Mouse (Mus musculus): ENCODE data around the gene Dusp7. TPM values are rescaled to one million over a fixed set of nuclear protein-coding genes. Genes with fewer than 3 reads are reported as not detected.

Gene Dusp7
- polyA plus RNA-seq, 1 experiment from 2014 or later, result 58.9 TPM

DNA sequence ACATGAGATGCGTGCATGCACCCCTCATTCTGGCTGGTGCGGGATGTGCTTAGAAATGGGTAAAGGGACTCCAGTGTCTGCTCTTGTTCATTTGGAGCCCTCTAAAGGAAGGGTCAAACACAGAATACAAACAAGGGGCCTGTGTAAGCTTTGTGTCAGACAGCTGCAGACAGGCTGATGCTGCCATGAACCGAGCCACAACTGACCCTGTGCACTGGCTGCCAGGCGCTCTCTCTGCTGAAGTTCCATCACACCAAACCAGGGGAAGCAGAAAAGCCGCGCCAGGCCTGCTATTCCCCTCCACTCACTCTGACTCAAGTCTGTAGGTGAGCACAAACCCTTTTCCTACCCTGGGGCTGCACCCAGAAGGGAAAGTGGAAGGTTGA is 29.3 kb upstream of the Dusp7 start:
- 0 out of 2 replicates have a peak, but pooled peaks cover 4% of the 10 kb centered on the region for H3K36me3 ChIP-seq
- peak overlapping the region; percentile 97 for H3K27ac ChIP-seq
- no peak for ATAC-seq (ENCODE audit: insufficient number of reproducible peaks, insufficient read depth, low FRiP score, low TSS enrichment, low read depth)
- H3K9me3 ChIP-seq, result no peaks in the 10 kb centered on the region
- 57% methylated on average over 6 of the region's 6 CpGs for WGBS
- H3K27me3 ChIP-seq, result no peaks in the 10 kb centered on the region
- 0 out of 2 replicates have a peak overlapping the region, but pooled peaks have one; percentile 38 for H3K9ac ChIP-seq (replicated peaks)
- no peak overlapping the region for H3K4me3 ChIP-seq (replicated peaks)
- H3K4me2 ChIP-seq, result 0 out of 2 replicates have a peak overlapping the region, but pooled peaks have one; percentile 13
- peaks cover 65% of the 10 kb centered on the region for H3K4me1 ChIP-seq (replicated peaks)

DNA sequence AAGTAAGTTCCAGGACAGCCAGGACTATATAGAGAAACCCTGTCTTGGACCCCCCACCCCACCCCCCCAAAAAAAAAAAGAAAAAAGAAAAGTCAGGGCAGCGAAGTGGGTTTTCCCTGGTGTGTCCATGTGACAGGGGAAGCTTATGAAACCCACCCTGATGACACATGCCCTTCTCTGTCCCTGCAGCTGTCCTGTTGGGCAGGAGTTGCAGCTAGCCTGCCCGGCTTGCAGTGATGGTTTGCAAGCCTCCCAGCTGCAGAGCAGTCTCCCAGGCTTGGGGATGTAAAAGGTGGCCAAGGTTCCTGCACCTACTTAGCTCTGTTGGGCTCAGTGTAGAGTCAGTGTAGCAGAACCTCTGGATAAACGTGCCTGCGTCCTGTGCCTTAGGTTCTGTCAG is 28.7 kb upstream of the Dusp7 start:
- H3K27ac ChIP-seq, result peak overlapping the region; percentile 97
- H3K9ac ChIP-seq (replicated peaks), result 0 out of 2 replicates have a peak overlapping the region, but pooled peaks have one; percentile 42
- H3K4me3 ChIP-seq (replicated peaks), result no peak overlapping the region
- WGBS, result 71% methylated on average over 4 of the region's 4 CpGs
- no peaks in the 10 kb centered on the region for H3K9me3 ChIP-seq
- H3K27me3 ChIP-seq, result no peaks in the 10 kb centered on the region
- H3K4me2 ChIP-seq, result 0 out of 2 replicates have a peak overlapping the region, but pooled peaks have one; percentile 15
- 0 out of 2 replicates have a peak, but pooled peaks cover 4% of the 10 kb centered on the region for H3K36me3 ChIP-seq
- peaks cover 71% of the 10 kb centered on the region for H3K4me1 ChIP-seq (replicated peaks)
- ATAC-seq (ENCODE audit: insufficient number of reproducible peaks, insufficient read depth, low FRiP score, low TSS enrichment, low read depth), result no peak

GRCm38 (mm10) chr9:106340501-106341312 is 27.7 kb upstream of the Dusp7 start:
- Histone ChIP-seq H3K4me2 (peak overlapping the region; percentile 30; the same call in 1 of the 2 replicates), H3K27me3 (no peaks in the 10 kb centered on the region), H3K9me3 (no peaks in the 10 kb centered on the region), H3K27ac (peak overlapping the region; percentile 97), H3K4me1 (replicated peaks) (peaks cover 81% of the 10 kb centered on the region), H3K36me3 (0 out of 2 replicates have a peak, but pooled peaks cover 4% of the 10 kb centered on the region), H3K4me3 (replicated peaks) (no peak overlapping the region), H3K9ac (replicated peaks) (peak overlapping the region; percentile 42; the same call in 1 of the 2 replicates)
- 10% methylated on average over 13 of the region's 13 CpGs for WGBS
- peak; percentile 24 for ATAC-seq (ENCODE audit: insufficient number of reproducible peaks, insufficient read depth, low FRiP score, low TSS enrichment, low read depth)

DNA sequence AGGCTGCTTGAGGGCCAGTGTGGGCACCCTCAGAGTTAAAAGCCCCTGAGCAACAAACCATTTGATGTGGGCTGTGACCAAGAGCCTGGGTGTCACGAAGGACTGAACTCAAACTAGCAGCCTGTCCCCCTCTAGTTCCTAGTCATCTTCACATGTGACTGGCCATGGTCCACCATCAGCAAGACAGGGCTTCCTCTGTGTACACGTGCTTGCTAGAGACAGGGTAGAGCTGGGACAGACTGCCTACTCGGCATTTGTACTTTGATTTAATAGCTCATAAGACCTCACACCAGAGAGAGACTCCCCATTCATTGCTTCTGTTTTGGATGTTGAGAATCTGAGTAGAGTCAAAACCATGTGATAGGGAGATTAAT is 27.1 kb upstream of the Dusp7 start:
- ATAC-seq (ENCODE audit: insufficient number of reproducible peaks, insufficient read depth, low FRiP score, low TSS enrichment, low read depth), result no peak
- 0 out of 2 replicates have a peak, but pooled peaks cover 4% of the 10 kb centered on the region for H3K36me3 ChIP-seq
- no peaks in the 10 kb centered on the region for H3K9me3 ChIP-seq
- H3K4me1 ChIP-seq (replicated peaks), result peaks cover 87% of the 10 kb centered on the region
- H3K27me3 ChIP-seq, result no peaks in the 10 kb centered on the region
- H3K27ac ChIP-seq, result peak overlapping the region; percentile 97
- peak overlapping the region; percentile 30; the same call in 1 of the 2 replicates for H3K4me2 ChIP-seq
- H3K4me3 ChIP-seq (replicated peaks), result no peak overlapping the region
- H3K9ac ChIP-seq (replicated peaks), result peak overlapping the region; percentile 42; the same call in 1 of the 2 replicates
- 19% methylated on average over 3 of the region's 3 CpGs for WGBS

GRCm38 (mm10) chr9:106342573-106342972 is 25.9 kb upstream of the Dusp7 start:
- H3K27me3 ChIP-seq, result no peaks in the 10 kb centered on the region
- H3K36me3 ChIP-seq, result 0 out of 2 replicates have a peak, but pooled peaks cover 4% of the 10 kb centered on the region
- no peaks in the 10 kb centered on the region for H3K9me3 ChIP-seq
- no peak for ATAC-seq (ENCODE audit: insufficient number of reproducible peaks, insufficient read depth, low FRiP score, low TSS enrichment, low read depth)
- peak overlapping the region; percentile 97 for H3K27ac ChIP-seq
- no peak overlapping the region for H3K9ac ChIP-seq (replicated peaks)
- H3K4me2 ChIP-seq, result no peak overlapping the region
- peaks cover 89% of the 10 kb centered on the region for H3K4me1 ChIP-seq (replicated peaks)
- WGBS, result 93% methylated on average over 9 of the region's 9 CpGs
- no peak overlapping the region for H3K4me3 ChIP-seq (replicated peaks)

GRCm38 (mm10) chr9:106345167-106345566 is 23.3 kb upstream of the Dusp7 start:
- 49% methylated on average over 6 of the region's 6 CpGs for WGBS
- Histone ChIP-seq H3K4me1 (replicated peaks) (peaks cover 89% of the 10 kb centered on the region), H3K9me3 (no peaks in the 10 kb centered on the region), H3K4me3 (replicated peaks) (no peak overlapping the region), H3K4me2 (no peak overlapping the region), H3K9ac (replicated peaks) (no peak overlapping the region; the same call in 1 of the 2 replicates), H3K36me3 (0 out of 2 replicates have a peak, but pooled peaks cover 4% of the 10 kb centered on the region), H3K27me3 (no peaks in the 10 kb centered on the region), H3K27ac (peak overlapping the region; percentile 72)
- no peak for ATAC-seq (ENCODE audit: insufficient number of reproducible peaks, insufficient read depth, low FRiP score, low TSS enrichment, low read depth)

- no peak for ATAC-seq (ENCODE audit: insufficient number of reproducible peaks, insufficient read depth, low FRiP score, low TSS enrichment, low read depth)
- H3K27ac ChIP-seq, result peak overlapping the region; percentile 72
- no peak overlapping the region for H3K4me3 ChIP-seq (replicated peaks)
- WGBS, result 38% methylated on average over 6 of the region's 6 CpGs
- no peaks in the 10 kb centered on the region for H3K9me3 ChIP-seq
- H3K9ac ChIP-seq (replicated peaks), result no peak overlapping the region; the same call in 1 of the 2 replicates
- H3K4me2 ChIP-seq, result no peak overlapping the region
- peaks cover 89% of the 10 kb centered on the region for H3K4me1 ChIP-seq (replicated peaks)
- H3K27me3 ChIP-seq, result no peaks in the 10 kb centered on the region
- H3K36me3 ChIP-seq, result 0 out of 2 replicates have a peak, but pooled peaks cover 4% of the 10 kb centered on the region
Measured at GRCm38 (mm10) chr9:106345630-106346029, 22.8 kb upstream of the Dusp7 start.

DNA sequence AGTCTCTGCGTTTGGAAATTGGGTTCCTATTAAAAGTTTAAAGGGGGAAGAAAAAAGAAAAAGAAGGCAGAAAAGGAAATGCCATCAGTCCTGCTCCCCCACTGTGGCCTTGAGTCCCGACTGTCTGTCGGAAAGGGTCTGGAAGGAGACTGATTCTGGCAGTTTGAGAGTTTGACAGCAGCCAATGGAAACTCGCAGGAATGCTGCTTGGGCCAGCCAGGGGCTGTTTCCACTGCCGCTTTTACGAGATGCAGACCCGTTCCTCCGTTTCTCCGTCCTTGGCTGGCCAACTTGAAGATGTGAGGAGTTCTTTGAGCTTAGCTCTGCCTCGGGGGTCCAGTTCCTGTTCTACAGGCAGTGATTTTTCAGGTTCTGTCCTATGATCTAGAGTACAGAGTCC is 20.2 kb upstream of the Dusp7 start:
- H3K27ac ChIP-seq, result peak overlapping the region; percentile 94
- H3K4me1 ChIP-seq (replicated peaks), result peaks cover 91% of the 10 kb centered on the region
- H3K9ac ChIP-seq (replicated peaks), result no peak overlapping the region
- 0 out of 2 replicates have a peak, but pooled peaks cover 4% of the 10 kb centered on the region for H3K36me3 ChIP-seq
- 0 out of 2 replicates have a peak, but pooled peaks have one; percentile 17 for ATAC-seq (ENCODE audit: insufficient number of reproducible peaks, insufficient read depth, low FRiP score, low TSS enrichment, low read depth)
- no peak overlapping the region for H3K4me3 ChIP-seq (replicated peaks)
- no peaks in the 10 kb centered on the region for H3K27me3 ChIP-seq
- 13% methylated on average over 10 of the region's 10 CpGs for WGBS
- H3K4me2 ChIP-seq, result peak overlapping the region; percentile 25; the same call in 1 of the 2 replicates
- no peaks in the 10 kb centered on the region for H3K9me3 ChIP-seq

GRCm38 (mm10) chr9:106349075-106349474 is 19.4 kb upstream of the Dusp7 start:
- 47% methylated on average over 2 of the region's 2 CpGs for WGBS
- 0 out of 2 replicates have a peak, but pooled peaks have one; percentile 27 for ATAC-seq (ENCODE audit: insufficient number of reproducible peaks, insufficient read depth, low FRiP score, low TSS enrichment, low read depth)
- Histone ChIP-seq H3K4me1 (replicated peaks) (peaks cover 99% of the 10 kb centered on the region), H3K9me3 (no peaks in the 10 kb centered on the region), H3K4me2 (0 out of 2 replicates have a peak overlapping the region, but pooled peaks have one; percentile 25), H3K9ac (replicated peaks) (peak overlapping the region; percentile 46), H3K4me3 (replicated peaks) (no peak overlapping the region), H3K27ac (peak overlapping the region; percentile 94), H3K27me3 (no peaks in the 10 kb centered on the region), H3K36me3 (no peaks in the 10 kb centered on the region)

DNA sequence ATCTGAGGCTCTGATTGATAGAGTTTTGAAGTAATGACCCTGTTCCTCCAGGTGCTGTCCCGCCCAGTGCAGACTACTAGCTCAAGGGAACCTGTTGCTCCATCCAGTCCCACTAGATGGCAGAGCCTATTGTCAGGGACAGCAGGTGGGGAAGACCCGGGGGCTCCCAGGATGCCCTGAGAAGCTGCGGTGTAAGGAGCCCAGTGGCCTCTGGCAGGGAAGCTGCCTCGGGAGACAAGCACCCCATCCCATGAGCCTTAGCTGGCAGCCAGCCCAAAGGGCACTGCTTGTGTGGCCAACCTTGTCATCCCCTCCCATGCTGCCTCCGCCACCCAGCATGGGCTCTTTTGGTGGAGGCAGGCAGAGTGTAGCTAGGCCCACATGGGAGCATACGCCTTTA is 17.3 kb upstream of the Dusp7 start:
- Histone ChIP-seq H3K27ac (peak overlapping the region; percentile 72), H3K4me3 (replicated peaks) (no peak overlapping the region), H3K27me3 (no peaks in the 10 kb centered on the region), H3K36me3 (no peaks in the 10 kb centered on the region), H3K4me2 (no peak overlapping the region), H3K9ac (replicated peaks) (no peak overlapping the region), H3K9me3 (no peaks in the 10 kb centered on the region), H3K4me1 (replicated peaks) (peaks cover 100% of the 10 kb centered on the region)
- no peak for ATAC-seq (ENCODE audit: insufficient number of reproducible peaks, insufficient read depth, low FRiP score, low TSS enrichment, low read depth)
- 64% methylated on average over 6 of the region's 6 CpGs for WGBS

GRCm38 (mm10) chr9:106353779-106354178 is 14.7 kb upstream of the Dusp7 start:
- Histone ChIP-seq H3K9me3 (no peaks in the 10 kb centered on the region), H3K4me1 (replicated peaks) (peaks cover 97% of the 10 kb centered on the region), H3K9ac (replicated peaks) (no peak overlapping the region), H3K4me2 (no peak overlapping the region), H3K36me3 (no peaks in the 10 kb centered on the region), H3K27me3 (no peaks in the 10 kb centered on the region), H3K4me3 (replicated peaks) (no peak overlapping the region), H3K27ac (peak overlapping the region; percentile 100)
- WGBS, result 37% methylated on average over 6 of the region's 6 CpGs
- ATAC-seq (ENCODE audit: insufficient number of reproducible peaks, insufficient read depth, low FRiP score, low TSS enrichment, low read depth), result no peak

Data from limb, embryonic 12.5 days (tissue).